Mouse (Mus musculus) testis, adult 2 months (tissue): ENCODE data around the gene Slc6a21. TPM values are rescaled to one million over a fixed set of nuclear protein-coding genes. Genes with fewer than 3 reads are reported as not detected.

Experiments
- H3K27ac ChIP-seq: fragments of 200-500 bp; 2 replicates; pipeline ENCODE4 v1.5.1; 2012; ENCODE audit warnings: low read depth, low read length; ENCODE audit not compliant: control insufficient read depth, insufficient read depth
- H3K27me3 ChIP-seq: fragments of 200-500 bp; 2 replicates; pipeline ENCODE4 v1.6.1; 2012; ENCODE audit warnings: mild to moderate bottlenecking, low read length, moderate library complexity; ENCODE audit not compliant: control insufficient read depth, insufficient read depth
- H3K36me3 ChIP-seq: fragments of 200-500 bp; 2 replicates; pipeline ENCODE4 v1.6.1; 2012; ENCODE audit warnings: mild to moderate bottlenecking, low read length; ENCODE audit not compliant: control insufficient read depth, insufficient read depth
- H3K4me1 ChIP-seq: fragments of 200-500 bp; 2 replicates; pipeline ENCODE4 v1.6.1; 2012; ENCODE audit warnings: low read length; ENCODE audit not compliant: control insufficient read depth, insufficient read depth
- H3K4me3 ChIP-seq: fragments of 200-500 bp; 2 replicates; pipeline ENCODE4 v1.5.1; 2012; ENCODE audit warnings: low read depth, mild to moderate bottlenecking, low read length, moderate library complexity, mixed read lengths; ENCODE audit not compliant: control insufficient read depth
- CTCF ChIP-seq: fragments of 200-500 bp; IDR thresholded peaks from 2 replicates; pipeline ENCODE4 v1.5.1; 2012; ENCODE audit warnings: low read depth, mild to moderate bottlenecking, inconsistent platforms, low read length, moderate library complexity; ENCODE audit not compliant: control insufficient read depth, insufficient read depth, insufficient replicate concordance
- POLR2A ChIP-seq: fragments of 200-500 bp; IDR thresholded peaks from 2 replicates; pipeline ENCODE4 v1.6.1; 2012; ENCODE audit warnings: low read depth, mild to moderate bottlenecking, inconsistent platforms, low read length, moderate library complexity; ENCODE audit not compliant: control insufficient read depth
- polyA plus RNA-seq: library from polyadenylated mRNA; depleted of rRNA; stranded (reverse); fragments of >200 nt; gene quantifications from 2 replicates; pipeline ENCODE4 v1.2.3, GENCODE M21; 2012

Gene Slc6a21
- polyA plus RNA-seq, 1 experiment: 785 TPM

GRCm38 (mm10) chr7:45233580-45234332, 43.6 kb upstream of the Slc6a21 start:
- H3K27me3 ChIP-seq: no peaks in the 10 kb centered on the region
- H3K36me3 ChIP-seq: no peaks in the 10 kb centered on the region
- peak overlapping the region; percentile 14; the same call in 1 of the 2 replicates for H3K4me3 ChIP-seq
- no peak overlapping the region for H3K27ac ChIP-seq
- TF ChIP-seq POLR2A (no peak), CTCF (no peak)
- peaks cover 19% of the 10 kb centered on the region for H3K4me1 ChIP-seq

DNA sequence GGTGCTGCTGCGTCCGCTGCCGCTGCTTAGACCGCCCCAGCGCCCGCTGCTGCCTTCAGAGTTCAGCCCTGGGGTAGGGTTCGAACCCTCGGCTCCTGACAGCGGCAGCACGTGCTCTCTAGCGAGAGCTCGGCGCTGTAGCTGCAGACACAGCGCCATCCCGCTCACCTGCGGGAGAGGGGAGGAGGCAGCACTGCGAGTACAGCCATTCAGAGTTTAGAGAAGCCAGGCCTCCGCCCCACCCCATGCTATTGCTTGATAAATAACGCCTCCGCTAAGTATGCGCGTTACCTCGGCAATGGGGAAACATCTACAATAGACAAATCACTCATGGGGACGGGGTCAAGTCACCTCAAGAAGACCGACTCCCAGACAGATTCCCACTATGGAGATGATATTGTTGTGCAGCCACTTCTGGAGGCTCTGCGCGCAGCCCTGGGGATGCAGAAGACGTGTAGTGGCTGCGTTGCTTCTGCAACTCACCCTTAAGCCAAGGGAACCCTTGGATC, 42.9 kb upstream of the Slc6a21 start:
- Histone ChIP-seq H3K27me3 (no peaks in the 10 kb centered on the region), H3K4me1 (peaks cover 25% of the 10 kb centered on the region)

GRCm38 (mm10) chr7:45234922-45235571, 42.3 kb upstream of the Slc6a21 start:
- TF ChIP-seq CTCF (no peak), POLR2A (no peak)
- Histone ChIP-seq H3K4me1 (peaks cover 27% of the 10 kb centered on the region), H3K27me3 (no peaks in the 10 kb centered on the region), H3K4me3 (peak overlapping the region; percentile 40), H3K27ac (no peak overlapping the region), H3K36me3 (no peaks in the 10 kb centered on the region)

More for the DNA sequence above, 42.9 kb upstream of the Slc6a21 start:
- Histone ChIP-seq H3K36me3 (no peaks in the 10 kb centered on the region), H3K27ac (no peak overlapping the region), H3K4me3 (peak overlapping the region; percentile 35)
- TF ChIP-seq CTCF: no peak
- no peak for TF ChIP-seq POLR2A

DNA sequence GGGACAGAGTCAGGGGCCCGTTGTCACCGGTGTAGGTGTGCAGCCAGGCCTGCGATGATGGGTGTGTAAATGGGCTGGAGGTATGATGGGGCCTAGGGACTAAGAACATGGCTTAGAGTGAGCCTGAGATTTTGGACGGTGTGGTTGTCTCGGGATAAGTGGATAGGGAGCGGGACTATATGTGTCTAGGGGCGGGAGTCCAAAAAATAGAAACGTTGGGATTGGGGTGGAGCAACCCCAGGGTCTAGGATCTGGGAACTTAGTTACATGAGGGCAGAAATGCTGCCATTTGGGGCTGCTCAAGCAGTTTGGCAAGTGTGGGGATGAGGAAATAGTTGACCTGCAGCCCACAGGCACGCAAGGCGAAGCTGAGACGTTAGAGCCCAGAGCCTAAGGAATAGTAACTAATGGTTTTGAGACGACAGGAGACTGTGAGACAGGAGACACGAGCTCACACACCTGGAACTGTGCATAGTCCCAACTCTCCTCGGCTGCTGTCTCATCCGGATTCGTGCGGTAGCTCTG, 41.6 kb upstream of the Slc6a21 start:
- TF ChIP-seq CTCF (no peak), POLR2A (no peak)
- Histone ChIP-seq H3K4me3 (no peak overlapping the region; the same call in 1 of the 2 replicates), H3K27me3 (no peaks in the 10 kb centered on the region), H3K36me3 (no peaks in the 10 kb centered on the region), H3K27ac (no peak overlapping the region), H3K4me1 (peaks cover 28% of the 10 kb centered on the region)

GRCm38 (mm10) chr7:45237747-45238699, 39.3 kb upstream of the Slc6a21 start:
- Histone ChIP-seq H3K27ac (no peak overlapping the region), H3K36me3 (no peaks in the 10 kb centered on the region), H3K4me3 (peak overlapping the region; percentile 67), H3K4me1 (peaks cover 31% of the 10 kb centered on the region), H3K27me3 (no peaks in the 10 kb centered on the region)
- TF ChIP-seq POLR2A: no peak
- no peak for TF ChIP-seq CTCF

GRCm38 (mm10) chr7:45238723-45239496, 38.4 kb upstream of the Slc6a21 start, which contains the start of gene Cd37:
Gene Cd37, minus strand, starts transcription at chr7:45239115.
- Histone ChIP-seq H3K27me3 (no peaks in the 10 kb centered on the region), H3K27ac (no peak within 1 kb of the TSS)

More at GRCm38 (mm10) chr7:45238723-45239496, 38.4 kb upstream of the Slc6a21 start, which contains the start of gene Cd37:
- peak within 1 kb of the TSS; percentile 67 for H3K4me3 ChIP-seq
- peaks cover 27% of the 10 kb centered on the region for H3K4me1 ChIP-seq
- TF ChIP-seq POLR2A: peak; percentile 45; the same call in 1 of the 2 replicates
- TF ChIP-seq CTCF: no peak
- no peaks in the 10 kb centered on the region for H3K36me3 ChIP-seq
